ENCODE assay signal across 22 mouse cellular contexts in the genomic region with DNA sequence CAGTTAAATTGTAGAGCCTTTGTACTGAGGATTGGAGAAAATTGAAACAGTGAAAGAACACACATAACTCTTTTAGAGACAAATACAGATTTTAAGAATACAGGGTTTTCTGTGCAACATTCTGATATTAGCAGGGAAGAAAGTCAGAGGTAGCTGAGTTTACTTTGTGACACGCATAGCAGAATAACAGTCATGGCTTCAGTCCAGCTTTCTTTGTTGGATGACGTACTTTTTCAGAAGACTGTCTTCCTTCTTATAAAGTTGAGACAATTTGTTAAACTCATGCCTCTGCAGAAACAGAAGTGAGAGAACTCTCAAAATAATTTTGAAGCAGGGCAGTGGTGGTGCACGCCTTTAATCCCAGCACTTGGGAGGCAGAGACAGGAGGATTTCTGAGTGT.
DNase-seq lines count a peak whose midpoint lies in the region; ATAC-seq and TF ChIP-seq lines count a peak whose summit lies in the region.
"Had no signal": no experiment of that assay in that cellular context is flagged by ENCODE, and none has a peak within 500 bp of the region (broad histone marks: within the 10 kb centered on the region; RNA-seq: fewer than 3 reads in every experiment).

No protein-coding gene starts in this region.

- DNase-seq in kidney, postnatal 0 days (ENCODE audit: low spot score): peak; percentile 22
- DNase-seq in kidney, postnatal 10 days: no peak
- DNase-seq in lung, embryonic 14.5 days: peak; percentile 54
- no peak for DNase-seq in lung, postnatal 4 days
- DNase-seq in adipocyte (ENCODE audit: low spot score): peak; percentile 55
- DNase-seq in gastrocnemius, adult 8-10 months (ENCODE audit: low spot score in 2 of 2): no peak
- DNase-seq: adrenal gland, adult 2 months; adrenal gland, adult 8-10 months; adrenal gland, postnatal 10 days; adrenal gland, postnatal 14 days; adrenal gland, postnatal 25 days; adrenal gland, postnatal 36 days; B cell, adult 2 months; cerebellum, adult 11 months; cerebellum, adult 11-12 months; cerebellum, adult 18-20 months; cerebellum, adult 2 months had no signal

- H3K4me2 ChIP-seq in kidney, postnatal 0 days (ENCODE audit: low read length): no peak overlapping the region
- no peak overlapping the region for H3K4me2 ChIP-seq in lung, embryonic 14.5 days

- no peak overlapping the region for H3K9ac ChIP-seq in kidney, postnatal 0 days (ENCODE audit: low read depth, low read length)
- no peak overlapping the region for H3K9ac ChIP-seq in lung, embryonic 14.5 days

- no peaks in the 10 kb centered on the region for H3K27me3 ChIP-seq in kidney, postnatal 0 days (ENCODE audit: insufficient read depth, low read length)
- H3K27me3 ChIP-seq in lung, embryonic 14.5 days (ENCODE audit: insufficient read depth, low read length): no peaks in the 10 kb centered on the region
- H3K27me3 ChIP-seq: CH12.LX, Patski had no signal

- H3K4me1 ChIP-seq in kidney, postnatal 0 days (replicated peaks; ENCODE audit: insufficient read depth, low read length): no peaks in the 10 kb centered on the region
- H3K4me1 ChIP-seq in lung, embryonic 14.5 days (ENCODE audit: insufficient read depth): no peaks in the 10 kb centered on the region

- H3K27ac ChIP-seq in kidney, postnatal 0 days: no peak overlapping the region
- no peak overlapping the region for H3K27ac ChIP-seq in lung, embryonic 14.5 days (ENCODE audit: low read depth)

- H3K36me3 ChIP-seq in kidney, postnatal 0 days (ENCODE audit: insufficient read depth, low read length): no peaks in the 10 kb centered on the region
- no peaks in the 10 kb centered on the region for H3K36me3 ChIP-seq in lung, embryonic 14.5 days (ENCODE audit: insufficient read depth)
- H3K36me3 ChIP-seq: G1E had no signal

- TF ChIP-seq CTCF in kidney, postnatal 0 days (IDR thresholded peaks at IDR 0.05; ENCODE audit: low read depth): no peak
- TF ChIP-seq CTCF in lung, embryonic 14.5 days (IDR thresholded peaks at IDR 0.05; ENCODE audit: low read depth): no peak

- ATAC-seq in kidney, postnatal 0 days (replicated peaks; ENCODE audit: low FRiP score, low read depth): no peak
- no peak for ATAC-seq in lung, embryonic 14.5 days (ENCODE audit: insufficient read depth)
- ATAC-seq: activated CD4-positive, CD25-positive, alpha-beta regulatory T cell, adult 4 months; CD4-positive, CD25-positive, alpha-beta regulatory T cell, adult 4 months; Patski had no signal

- 73% methylated on average over 3 of the region's 3 CpGs for WGBS in kidney, postnatal 0 days
- WGBS in lung, embryonic 14.5 days: 66% methylated on average over 3 of the region's 3 CpGs

- H3K9me3 ChIP-seq in kidney, postnatal 0 days (replicated peaks; ENCODE audit: low read length): no peaks in the 10 kb centered on the region
- no peaks in the 10 kb centered on the region for H3K9me3 ChIP-seq in lung, embryonic 14.5 days (ENCODE audit: low read depth, low read length)

- H3K4me3 ChIP-seq in kidney, postnatal 0 days (replicated peaks; ENCODE audit: low read depth, low read length): no peak overlapping the region
- H3K4me3 ChIP-seq in lung, embryonic 14.5 days (ENCODE audit: low read depth, low read length): no peak overlapping the region

Comparison
In these comparisons a context has a peak if more than half of its experiments do, and no peak if none do; other contexts are left out.
1. DNase-seq: peak in kidney, postnatal 0 days (single experiment), lung, embryonic 14.5 days (single experiment) and adipocyte (single experiment); none in kidney, postnatal 10 days (single experiment), lung, postnatal 4 days (0 of 2) and gastrocnemius, adult 8-10 months (0 of 2).